Mouse (Mus musculus) C2C12 (cell line): Measurements from ENCODE around the gene Fto. TPM values are rescaled to one million over a fixed set of nuclear protein-coding genes. Genes with fewer than 3 reads are reported as not detected.

Experiments
- H3K27me3 ChIP-seq: one replicate; pipeline ENCODE4 v1.6.1; 2011; ENCODE audit not compliant: control insufficient read depth, insufficient read depth, insufficient read length
- H3K36me3 ChIP-seq: one replicate; pipeline ENCODE4 v1.6.1; 2011; ENCODE audit not compliant: control insufficient read depth, insufficient read depth
- H3K4me3 ChIP-seq: one replicate; pipeline ENCODE4 v1.5.1; 2011; ENCODE audit warnings: mild to moderate bottlenecking, control low read depth; ENCODE audit not compliant: poor library complexity, insufficient read depth, severe bottlenecking
- H3K79me2 ChIP-seq: one replicate; pipeline ENCODE4 v1.6.1; 2011; ENCODE audit not compliant: control insufficient read depth, insufficient read depth
- H3K79me3 ChIP-seq: one replicate; pipeline ENCODE4 v1.6.1; 2011; ENCODE audit warnings: low read depth, control low read depth
- H3ac ChIP-seq: one replicate; pipeline ENCODE3; 2011; ENCODE audit warnings: low read depth; ENCODE audit not compliant: control insufficient read depth, insufficient read length
- CEBPB ChIP-seq: IDR thresholded peaks from one replicate; pipeline ENCODE4 v1.6.1; 2011; ENCODE audit warnings: low read depth, mild to moderate bottlenecking, control low read depth, moderate library complexity
- CTCF ChIP-seq: IDR thresholded peaks from one replicate; pipeline ENCODE4 v1.5.1; 2011; ENCODE audit not compliant: control insufficient read depth, insufficient read depth, insufficient read length
- FOSL1 ChIP-seq: IDR thresholded peaks from one replicate; pipeline ENCODE4 v1.8.0; 2011; ENCODE audit warnings: mild to moderate bottlenecking, low read length; ENCODE audit not compliant: poor library complexity, insufficient read depth, severe bottlenecking
- MAX ChIP-seq: IDR thresholded peaks from one replicate; pipeline ENCODE4 v1.6.1; 2011; ENCODE audit warnings: mild to moderate bottlenecking, control low read depth
- MYOD1 ChIP-seq: IDR thresholded peaks from one replicate; pipeline ENCODE4 v1.6.1; 2011; ENCODE audit warnings: low read depth; ENCODE audit not compliant: control insufficient read depth, insufficient read length
- MYOG ChIP-seq: IDR thresholded peaks from one replicate; pipeline ENCODE4 v1.6.1; 2011; ENCODE audit not compliant: control insufficient read depth, insufficient read length; ENCODE audit errors: extremely low read depth
- USF1 ChIP-seq: IDR thresholded peaks from one replicate; pipeline ENCODE4 v1.6.1; 2011; ENCODE audit warnings: low read depth, mild to moderate bottlenecking, control low read depth, moderate library complexity
- polyA plus RNA-seq: library from polyadenylated mRNA; unstranded; fragments of >200 nt; fragmentation: generic; extraction: Trizol; gene quantifications from one replicate; pipeline ENCODE4 v1.2.1, GENCODE M21; 2012; ENCODE audit warnings: missing spikeins

The Fto gene
- polyA plus RNA-seq, 1 experiment: 39.1 TPM

- Histone ChIP-seq H3K36me3 (no peaks in the 10 kb centered on the region), H3K4me3 (no peak overlapping the region), H3K79me2 (no peaks in the 10 kb centered on the region), H3K27me3 (no peaks in the 10 kb centered on the region), H3K79me3 (no peaks in the 10 kb centered on the region), H3ac (no peak overlapping the region)
- TF ChIP-seq CEBPB (no peak), MYOG (no peak), USF1 (no peak), MYOD1 (no peak), MAX (no peak), CTCF (no peak), FOSL1 (no peak)
These were observed 192.8 kb downstream of the Fto start for GRCm38 (mm10) chr8:91505997-91506672.

GRCm38 (mm10) chr8:91506682-91507257 is 193.4 kb downstream of the Fto start:
- Histone ChIP-seq H3K79me3 (no peaks in the 10 kb centered on the region), H3K36me3 (no peaks in the 10 kb centered on the region)
- TF ChIP-seq CTCF (no peak), CEBPB (no peak), MYOD1 (no peak), USF1 (no peak), MAX (no peak), MYOG (no peak), FOSL1 (no peak)

DNA sequence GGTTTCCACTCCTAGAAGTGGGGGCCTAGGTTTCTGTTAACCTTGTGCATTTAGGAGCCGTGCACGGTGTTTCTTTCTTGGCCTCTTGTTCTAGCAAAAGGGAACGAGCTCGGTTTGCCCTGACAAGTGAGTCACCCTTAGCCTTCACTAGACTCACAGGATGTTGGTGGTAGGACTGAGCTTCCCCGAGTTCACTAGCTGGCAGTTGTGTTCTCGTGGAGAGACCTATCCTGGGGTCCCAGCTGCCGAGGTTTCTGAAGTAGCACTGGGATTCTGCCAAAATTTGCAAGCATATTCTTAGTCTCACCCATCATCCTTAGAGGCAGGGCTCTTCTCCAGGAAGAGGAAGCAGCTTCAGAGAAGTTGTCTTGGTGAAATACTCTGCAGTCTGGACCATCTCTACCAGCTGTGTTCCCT is 194.4 kb downstream of the Fto start:
- Histone ChIP-seq H3K36me3 (no peaks in the 10 kb centered on the region), H3K79me2 (no peaks in the 10 kb centered on the region), H3K27me3 (no peaks in the 10 kb centered on the region), H3ac (no peak overlapping the region), H3K79me3 (no peaks in the 10 kb centered on the region), H3K4me3 (no peak overlapping the region)
- no peak for TF ChIP-seq MYOG
- no peak for TF ChIP-seq FOSL1
- no peak for TF ChIP-seq USF1
- no peak for TF ChIP-seq CEBPB
- no peak for TF ChIP-seq CTCF

More at GRCm38 (mm10) chr8:91506682-91507257, 193.4 kb downstream of the Fto start:
- Histone ChIP-seq H3K4me3 (no peak overlapping the region), H3K27me3 (no peaks in the 10 kb centered on the region), H3ac (no peak overlapping the region), H3K79me2 (no peaks in the 10 kb centered on the region)

GRCm38 (mm10) chr8:91508284-91508683 is 195.0 kb downstream of the Fto start:
- H3K4me3 ChIP-seq: no peak overlapping the region
- TF ChIP-seq MYOD1 (no peak), MAX (no peak), CEBPB (no peak), USF1 (no peak), MYOG (no peak), CTCF (no peak)
- H3K27me3 ChIP-seq: no peaks in the 10 kb centered on the region

DNA sequence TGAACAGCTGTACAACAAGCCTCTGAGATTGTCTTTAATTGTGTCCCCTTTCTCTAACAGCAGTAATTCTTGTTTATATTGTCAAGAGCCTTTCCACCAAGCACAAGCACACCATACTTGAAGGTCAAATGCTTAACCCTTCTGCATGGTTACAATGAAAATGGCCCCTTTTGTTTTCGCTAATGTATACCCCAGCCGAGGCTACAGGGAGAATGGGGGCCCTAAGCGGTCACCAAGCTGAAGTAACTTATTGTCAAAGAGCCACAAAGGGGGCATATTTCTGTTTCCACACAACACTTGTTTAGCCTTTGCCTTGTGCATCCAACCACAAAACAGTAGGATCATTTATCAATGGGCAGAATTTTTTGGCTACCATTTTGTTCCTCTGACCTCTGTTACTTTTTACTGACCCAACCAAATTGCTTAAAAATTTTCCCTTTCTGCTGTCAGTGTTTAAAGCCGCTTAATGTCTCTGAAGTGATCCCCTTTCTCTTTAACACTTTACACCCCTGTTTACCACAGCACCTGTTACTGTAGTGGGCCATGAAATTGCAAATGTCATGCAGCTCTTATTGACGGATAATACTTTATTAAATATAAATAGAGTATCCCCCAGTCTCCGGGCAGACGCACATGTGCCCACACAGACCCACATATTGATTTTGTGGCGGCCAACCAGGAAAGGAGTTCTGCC is 196.0 kb downstream of the Fto start:
- Histone ChIP-seq H3K79me2 (no peaks in the 10 kb centered on the region), H3K79me3 (no peaks in the 10 kb centered on the region), H3ac (no peak overlapping the region), H3K27me3 (no peaks in the 10 kb centered on the region), H3K36me3 (no peaks in the 10 kb centered on the region), H3K4me3 (no peak overlapping the region)
- no peak for TF ChIP-seq CEBPB
- TF ChIP-seq MYOG: no peak
- TF ChIP-seq CTCF: no peak
- TF ChIP-seq FOSL1: no peak
- TF ChIP-seq USF1: no peak
- TF ChIP-seq MAX: no peak
- no peak for TF ChIP-seq MYOD1

More at GRCm38 (mm10) chr8:91508284-91508683, 195.0 kb downstream of the Fto start:
- Histone ChIP-seq H3K36me3 (no peaks in the 10 kb centered on the region), H3ac (no peak overlapping the region), H3K79me2 (no peaks in the 10 kb centered on the region), H3K79me3 (no peaks in the 10 kb centered on the region)
